ENCODE assay signal across 7 mouse cellular contexts in genomic region chr6:28262198-28262621, GRCm38 (mm10).
A peak's percentile ranks its signal among the peaks of the same experiment; 100 is the strongest.
DNase-seq lines count a peak whose midpoint lies in the region; ATAC-seq and TF ChIP-seq lines count a peak whose summit lies in the region.

No protein-coding gene starts in this region.

- peak overlapping the region; percentile 59 for H3K9ac ChIP-seq in embryonic facial prominence, embryonic 15.5 days
- peak overlapping the region; percentile 73 for H3K9ac ChIP-seq in intestine, embryonic 15.5 days
- H3K9ac ChIP-seq in midbrain, postnatal 0 days (replicated peaks; ENCODE audit: low read length, poor library complexity, severe bottlenecking): peak overlapping the region; percentile 76

- H3K4me1 ChIP-seq in thymus, adult 2 months (replicated peaks; ENCODE audit: control insufficient read depth, insufficient read depth, low read length): peaks cover 9% of the 10 kb centered on the region
- H3K4me1 ChIP-seq in embryonic facial prominence, embryonic 15.5 days: peaks cover 10% of the 10 kb centered on the region
- H3K4me1 ChIP-seq in intestine, embryonic 15.5 days (replicated peaks): peaks cover 4% of the 10 kb centered on the region; the same call in 1 of the 2 replicates
- H3K4me1 ChIP-seq in midbrain, postnatal 0 days (ENCODE audit: insufficient read depth, low read length): no peaks in the 10 kb centered on the region; the same call in 1 of the 2 replicates

- no peaks in the 10 kb centered on the region for H3K9me3 ChIP-seq in embryonic facial prominence, embryonic 15.5 days (replicated peaks)
- H3K9me3 ChIP-seq in intestine, embryonic 15.5 days: no peaks in the 10 kb centered on the region
- no peaks in the 10 kb centered on the region for H3K9me3 ChIP-seq in midbrain, postnatal 0 days (ENCODE audit: low read length)

- H3K36me3 ChIP-seq in thymus, adult 2 months (ENCODE audit: control insufficient read depth, insufficient read depth, low read length): peaks cover 7% of the 10 kb centered on the region; the same call in 1 of the 2 replicates
- no peaks in the 10 kb centered on the region for H3K36me3 ChIP-seq in embryonic facial prominence, embryonic 15.5 days
- H3K36me3 ChIP-seq in intestine, embryonic 15.5 days: no peaks in the 10 kb centered on the region
- peaks cover 8% of the 10 kb centered on the region; the same call in 1 of the 2 replicates for H3K36me3 ChIP-seq in midbrain, postnatal 0 days (ENCODE audit: insufficient read depth, low read length)

- TF ChIP-seq POLR2A in thymus, adult 2 months (IDR thresholded peaks at IDR 0.05; ENCODE audit: control insufficient read depth, extremely low read depth, insufficient read depth, low read length, poor library complexity): no peak

- H3K4me2 ChIP-seq in embryonic facial prominence, embryonic 15.5 days (replicated peaks): peak overlapping the region; percentile 89
- H3K4me2 ChIP-seq in intestine, embryonic 15.5 days (replicated peaks): peak overlapping the region; percentile 89
- peak overlapping the region; percentile 91 for H3K4me2 ChIP-seq in midbrain, postnatal 0 days (ENCODE audit: low read depth, low read length, poor library complexity, severe bottlenecking)

- peak overlapping the region; percentile 98 for H3K4me3 ChIP-seq in thymus, adult 2 months (ENCODE audit: control insufficient read depth, insufficient read depth, low read length)
- H3K4me3 ChIP-seq in embryonic facial prominence, embryonic 15.5 days (replicated peaks): peak overlapping the region; percentile 92
- H3K4me3 ChIP-seq in intestine, embryonic 15.5 days (replicated peaks): peak overlapping the region; percentile 90
- H3K4me3 ChIP-seq in midbrain, postnatal 0 days (ENCODE audit: low read depth, low read length): peak overlapping the region; percentile 94

- no peaks in the 10 kb centered on the region for H3K27me3 ChIP-seq in thymus, adult 2 months (ENCODE audit: control insufficient read depth, insufficient read depth, low read length)
- H3K27me3 ChIP-seq in embryonic facial prominence, embryonic 15.5 days: no peaks in the 10 kb centered on the region
- H3K27me3 ChIP-seq in intestine, embryonic 15.5 days (replicated peaks): no peaks in the 10 kb centered on the region
- H3K27me3 ChIP-seq in midbrain, postnatal 0 days (ENCODE audit: insufficient read depth, low read length): no peaks in the 10 kb centered on the region

- 0 out of 2 replicates have a peak, but pooled peaks have one; percentile 8 for TF ChIP-seq CTCF in thymus, adult 2 months (IDR thresholded peaks at IDR 0.05; ENCODE audit: borderline replicate concordance, control insufficient read depth, extremely low read depth, insufficient read depth, low read length, poor library complexity)
- TF ChIP-seq CTCF in midbrain, postnatal 0 days (IDR thresholded peaks at IDR 0.05): no peak

- DNase-seq in thymus, adult 2 months: no peak
- no peak for DNase-seq in thymus, postnatal 36 days
- no peak for DNase-seq in midbrain, postnatal 0 days (ENCODE audit: low spot score)
- no peak for DNase-seq in cerebellum, postnatal 25 days
- no peak for DNase-seq in urinary bladder, postnatal 4 days (ENCODE audit: low spot score in 2 of 2)

- H3K27ac ChIP-seq in thymus, adult 2 months (ENCODE audit: control insufficient read depth, insufficient read depth, low read length): no peak overlapping the region; the same call in 1 of the 2 replicates
- peak overlapping the region; percentile 88 for H3K27ac ChIP-seq in embryonic facial prominence, embryonic 15.5 days (replicated peaks)
- peak overlapping the region; percentile 91 for H3K27ac ChIP-seq in intestine, embryonic 15.5 days
- peak overlapping the region; percentile 87 for H3K27ac ChIP-seq in midbrain, postnatal 0 days (ENCODE audit: low read depth, low read length)

- WGBS in thymus, adult 2 months: under 1% methylated on average over 29 of the region's 29 CpGs
- whole genome bisulfite sequencing in embryonic facial prominence, embryonic 15.5 days: under 1% methylated on average over 29 of the region's 29 CpGs
- under 1% methylated on average over 27 of the region's 29 CpGs for WGBS in intestine, embryonic 15.5 days
- WGBS in midbrain, postnatal 0 days: 1% methylated on average over 21 of the region's 29 CpGs

- ATAC-seq in embryonic facial prominence, embryonic 15.5 days (ENCODE audit: insufficient number of reproducible peaks, low FRiP score, low TSS enrichment, low read depth): peak; percentile 59
- peak; percentile 72 for ATAC-seq in intestine, embryonic 15.5 days
- ATAC-seq in midbrain, postnatal 0 days (ENCODE audit: low FRiP score): peak; percentile 77
